Mouse (Mus musculus) E14TG2a.4 (cell line): ENCODE results near the gene Olfr273.

Experiments
- CTCF ChIP-seq: conservative IDR thresholded peaks from 2 replicates; pipeline ENCODE4 v1.5.1; 2014; ENCODE audit warnings: low read length
- NANOG ChIP-seq: IDR thresholded peaks from 2 replicates; pipeline ENCODE4 v1.6.1; 2014; ENCODE audit warnings: borderline replicate concordance, low read length, mixed read lengths
- POU5F1 ChIP-seq: IDR thresholded peaks from 2 replicates; pipeline ENCODE4 v1.6.1; 2014; ENCODE audit warnings: low read length, borderline replicate concordance

- TF ChIP-seq CTCF (no peak), POU5F1 (no peak), NANOG (no peak)
Observed at GRCm38 (mm10) chr4:52849039-52849635, 9.9 kb downstream of the Olfr273 start.
